Mouse (Mus musculus) midbrain, embryonic 10.5 days (tissue): ENCODE data around the gene Rab14. TPM values are rescaled to one million over a fixed set of nuclear protein-coding genes. Genes with fewer than 3 reads are reported as not detected.

Experiments
- DNase-seq: peaks from one replicate; pipeline ENCODE4 v3.0.0-alpha.2; 2017; ENCODE audit warnings: low spot score
- H3K27ac ChIP-seq: fragments of 300-500 bp; sonication (generic); replicated peaks from 2 replicates; pipeline ENCODE4 v1.5.1; 2016; ENCODE audit warnings: mild to moderate bottlenecking
- H3K27me3 ChIP-seq: fragments of 300-500 bp; sonication (generic); 2 replicates; pipeline ENCODE4 v1.6.1; 2016; ENCODE audit warnings: low read depth, mild to moderate bottlenecking; ENCODE audit not compliant: poor library complexity, severe bottlenecking
- H3K36me3 ChIP-seq: fragments of 300-500 bp; sonication (generic); 2 replicates; pipeline ENCODE4 v1.6.1; 2016; ENCODE audit warnings: mild to moderate bottlenecking, moderate library complexity
- H3K4me1 ChIP-seq: fragments of 300-500 bp; sonication (generic); 2 replicates; pipeline ENCODE4 v1.6.1; 2016
- H3K4me3 ChIP-seq: fragments of 300-500 bp; sonication (generic); 2 replicates; pipeline ENCODE4 v1.5.1; 2016; ENCODE audit warnings: mild to moderate bottlenecking, moderate library complexity
- H3K9me3 ChIP-seq: fragments of 300-500 bp; sonication (generic); replicated peaks from 2 replicates; pipeline ENCODE4 v1.6.1; 2016; ENCODE audit warnings: mild to moderate bottlenecking
- WGBS: fragments of 180-500 bp; shearing (Covaris S2); methylation state at CpG from one replicate; pipeline ENCODE4 v1.1.7; 2016; 5-methylcytosine and 5-hydroxymethylcytosine counted together
- polyA plus RNA-seq: library from polyadenylated mRNA; unstranded; fragments of >200 nt; fragmentation: Nextera tagmentation; extraction: Ambion mirVana; gene quantifications from 2 replicates; pipeline ENCODE4 v1.2.1, GENCODE M21; 2016

The Rab14 gene
- polyA plus RNA-seq, 1 experiment from 2014 or later: 272 TPM

GRCm38 (mm10) chr2:35160206-35160605, 40.7 kb downstream of the Rab14 start:
- Histone ChIP-seq H3K4me1 (no peaks in the 10 kb centered on the region), H3K4me3 (no peak overlapping the region), H3K9me3 (no peaks in the 10 kb centered on the region), H3K27ac (no peak overlapping the region), H3K27me3 (no peaks in the 10 kb centered on the region), H3K36me3 (peaks cover 93% of the 10 kb centered on the region)
- 66% methylated on average over 5 of the region's 5 CpGs for WGBS
- no peak for DNase-seq

GRCm38 (mm10) chr2:35158358-35158757, 42.6 kb downstream of the Rab14 start:
- Histone ChIP-seq H3K27ac (no peak overlapping the region), H3K27me3 (no peaks in the 10 kb centered on the region), H3K4me3 (no peak overlapping the region), H3K36me3 (peaks cover 95% of the 10 kb centered on the region), H3K4me1 (no peaks in the 10 kb centered on the region), H3K9me3 (no peaks in the 10 kb centered on the region)
- 88% methylated on average over 3 of the region's 3 CpGs for WGBS
- DNase-seq: no peak

GRCm38 (mm10) chr2:35157836-35158235, 43.1 kb downstream of the Rab14 start:
- Histone ChIP-seq H3K27ac (no peak overlapping the region), H3K36me3 (peaks cover 95% of the 10 kb centered on the region), H3K4me3 (no peak overlapping the region), H3K27me3 (no peaks in the 10 kb centered on the region), H3K4me1 (no peaks in the 10 kb centered on the region), H3K9me3 (no peaks in the 10 kb centered on the region)
- WGBS: 88% methylated on average over 7 of the region's 7 CpGs
- DNase-seq: no peak

GRCm38 (mm10) chr2:35156985-35157384, 43.9 kb downstream of the Rab14 start:
- DNase-seq: no peak
- no peak overlapping the region for H3K4me3 ChIP-seq
- H3K36me3 ChIP-seq: peaks cover 95% of the 10 kb centered on the region
- no peak overlapping the region for H3K27ac ChIP-seq
- no peaks in the 10 kb centered on the region for H3K9me3 ChIP-seq
- H3K27me3 ChIP-seq: no peaks in the 10 kb centered on the region
- 89% methylated on average over 2 of the region's 2 CpGs for WGBS
- H3K4me1 ChIP-seq: no peaks in the 10 kb centered on the region

GRCm38 (mm10) chr2:35153844-35154554, 46.9 kb downstream of the Rab14 start:
- no peaks in the 10 kb centered on the region for H3K9me3 ChIP-seq
- no peaks in the 10 kb centered on the region for H3K27me3 ChIP-seq
- no peaks in the 10 kb centered on the region for H3K4me1 ChIP-seq
- H3K36me3 ChIP-seq: peaks cover 100% of the 10 kb centered on the region
- H3K4me3 ChIP-seq: no peak overlapping the region
- DNase-seq: no peak
- 88% methylated on average over 8 of the region's 8 CpGs for WGBS
- H3K27ac ChIP-seq: no peak overlapping the region

GRCm38 (mm10) chr2:35153179-35153578, 47.7 kb downstream of the Rab14 start:
- no peak for DNase-seq
- Histone ChIP-seq H3K27me3 (no peaks in the 10 kb centered on the region), H3K4me1 (no peaks in the 10 kb centered on the region), H3K9me3 (no peaks in the 10 kb centered on the region), H3K27ac (no peak overlapping the region), H3K36me3 (peaks cover 100% of the 10 kb centered on the region), H3K4me3 (no peak overlapping the region)
- WGBS: 93% methylated on average over 6 of the region's 6 CpGs

GRCm38 (mm10) chr2:35151303-35151882, 49.5 kb downstream of the Rab14 start:
- Histone ChIP-seq H3K4me3 (no peak overlapping the region), H3K27me3 (no peaks in the 10 kb centered on the region), H3K27ac (no peak overlapping the region), H3K36me3 (peaks cover 100% of the 10 kb centered on the region), H3K4me1 (no peaks in the 10 kb centered on the region), H3K9me3 (no peaks in the 10 kb centered on the region)
- no peak for DNase-seq
- WGBS: 92% methylated on average over 13 of the region's 13 CpGs

- 96% methylated on average over 10 of the region's 10 CpGs for WGBS
- Histone ChIP-seq H3K27ac (no peak overlapping the region), H3K36me3 (peaks cover 100% of the 10 kb centered on the region), H3K9me3 (no peaks in the 10 kb centered on the region), H3K4me3 (no peak overlapping the region), H3K4me1 (no peaks in the 10 kb centered on the region), H3K27me3 (no peaks in the 10 kb centered on the region)
- no peak for DNase-seq
These were observed 52.1 kb downstream of the Rab14 start for GRCm38 (mm10) chr2:35148806-35149205.

GRCm38 (mm10) chr2:35141673-35142072, 59.2 kb downstream of the Rab14 start:
- no peak overlapping the region for H3K4me3 ChIP-seq
- WGBS: 95% methylated on average over 3 of the region's 3 CpGs
- H3K4me1 ChIP-seq: no peaks in the 10 kb centered on the region
- H3K36me3 ChIP-seq: peaks cover 100% of the 10 kb centered on the region
- H3K27ac ChIP-seq: no peak overlapping the region
- no peaks in the 10 kb centered on the region for H3K27me3 ChIP-seq
- DNase-seq: no peak
- no peaks in the 10 kb centered on the region for H3K9me3 ChIP-seq

- Histone ChIP-seq H3K27ac (no peak overlapping the region), H3K27me3 (no peaks in the 10 kb centered on the region), H3K9me3 (no peaks in the 10 kb centered on the region), H3K4me1 (no peaks in the 10 kb centered on the region; the same call in 1 of the 2 replicates), H3K4me3 (no peak overlapping the region), H3K36me3 (peaks cover 95% of the 10 kb centered on the region)
- WGBS: 95% methylated on average over 1 of the region's 1 CpGs
- no peak for DNase-seq
These were observed 62.3 kb downstream of the Rab14 start for GRCm38 (mm10) chr2:35138576-35138975.

- Histone ChIP-seq H3K9me3 (no peaks in the 10 kb centered on the region), H3K4me3 (no peak overlapping the region), H3K4me1 (peaks cover 19% of the 10 kb centered on the region), H3K36me3 (peaks cover 51% of the 10 kb centered on the region), H3K27ac (no peak overlapping the region), H3K27me3 (no peaks in the 10 kb centered on the region)
- WGBS: 88% methylated on average over 5 of the region's 5 CpGs
- DNase-seq: no peak
These were observed 67.0 kb downstream of the Rab14 start for GRCm38 (mm10) chr2:35133891-35134290.

GRCm38 (mm10) chr2:35132662-35133055, 68.3 kb downstream of the Rab14 start:
- Histone ChIP-seq H3K27ac (peak overlapping the region; percentile 85), H3K4me1 (peaks cover 19% of the 10 kb centered on the region), H3K9me3 (no peaks in the 10 kb centered on the region), H3K4me3 (peak overlapping the region; percentile 57), H3K27me3 (no peaks in the 10 kb centered on the region), H3K36me3 (peaks cover 50% of the 10 kb centered on the region)
- no peak for DNase-seq
- WGBS: 12% methylated on average over 5 of the region's 5 CpGs

- WGBS: under 1% methylated on average over 21 of the region's 21 CpGs
- peak; percentile 91 for DNase-seq
- no peaks in the 10 kb centered on the region for H3K27me3 ChIP-seq
These were observed 68.8 kb downstream of the Rab14 start for GRCm38 (mm10) chr2:35131991-35132661.

More at GRCm38 (mm10) chr2:35131991-35132661, 68.8 kb downstream of the Rab14 start:
- Histone ChIP-seq H3K4me3 (peak overlapping the region; percentile 57), H3K36me3 (peaks cover 44% of the 10 kb centered on the region), H3K9me3 (no peaks in the 10 kb centered on the region), H3K27ac (peak overlapping the region; percentile 85), H3K4me1 (peaks cover 19% of the 10 kb centered on the region)
